Mouse (Mus musculus) brown adipose tissue, adult 24 weeks (tissue): ENCODE measurements around the gene Usp3. TPM values are rescaled to one million over a fixed set of nuclear protein-coding genes. Genes with fewer than 3 reads are reported as not detected.

Experiments
- H3K27ac ChIP-seq: fragments of 200-500 bp; replicated peaks from 2 replicates; pipeline ENCODE4 v1.5.1; 2012; ENCODE audit warnings: low read depth, mild to moderate bottlenecking, low read length
- H3K4me1 ChIP-seq: fragments of 200-500 bp; 2 replicates; pipeline ENCODE4 v1.6.1; 2012; ENCODE audit warnings: low read length, mixed read lengths; ENCODE audit not compliant: control insufficient read depth, insufficient read depth, insufficient read length
- H3K4me3 ChIP-seq: fragments of 200-500 bp; 2 replicates; pipeline ENCODE4 v1.5.1; 2012; ENCODE audit warnings: low read depth, mild to moderate bottlenecking, low read length, moderate library complexity; ENCODE audit not compliant: insufficient read depth
- polyA plus RNA-seq: library from polyadenylated mRNA; stranded (reverse); fragments of >200 nt; gene quantifications from 2 replicates; pipeline ENCODE4 v1.2.4, GENCODE M21; 2012; ENCODE audit not compliant: missing spikeins, insufficient read depth, insufficient read length

The Usp3 gene
- polyA plus RNA-seq, 1 experiment, result 16.8 TPM

- Histone ChIP-seq H3K27ac (no peak overlapping the region), H3K4me1 (no peaks in the 10 kb centered on the region), H3K4me3 (no peak overlapping the region)
These were observed 18.6 kb upstream of the Usp3 start for GRCm38 (mm10) chr9:66611478-66612093.

- no peak overlapping the region for H3K27ac ChIP-seq
- no peak overlapping the region for H3K4me3 ChIP-seq
These were observed 15.9 kb upstream of the Usp3 start for GRCm38 (mm10) chr9:66608817-66609345.

GRCm38 (mm10) chr9:66606851-66607250 is 13.9 kb upstream of the Usp3 start:
- H3K4me3 ChIP-seq, result peak overlapping the region; percentile 31
- no peaks in the 10 kb centered on the region for H3K4me1 ChIP-seq
- no peak overlapping the region; the same call in 1 of the 2 replicates for H3K27ac ChIP-seq

More at GRCm38 (mm10) chr9:66608817-66609345, 15.9 kb upstream of the Usp3 start:
- no peaks in the 10 kb centered on the region for H3K4me1 ChIP-seq

- Histone ChIP-seq H3K27ac (no peak overlapping the region), H3K4me1 (no peaks in the 10 kb centered on the region), H3K4me3 (peak overlapping the region; percentile 18)
These were observed 13.2 kb upstream of the Usp3 start for GRCm38 (mm10) chr9:66605876-66606750.

GRCm38 (mm10) chr9:66604349-66605206 is 11.6 kb upstream of the Usp3 start:
- Histone ChIP-seq H3K4me1 (no peaks in the 10 kb centered on the region), H3K4me3 (no peak overlapping the region), H3K27ac (no peak overlapping the region)

- Histone ChIP-seq H3K4me3 (no peak overlapping the region), H3K27ac (no peak overlapping the region), H3K4me1 (no peaks in the 10 kb centered on the region)
These were observed 11.0 kb upstream of the Usp3 start for GRCm38 (mm10) chr9:66603907-66604306.

- Histone ChIP-seq H3K4me1 (no peaks in the 10 kb centered on the region), H3K4me3 (no peak overlapping the region), H3K27ac (no peak overlapping the region)
These were observed 8.1 kb upstream of the Usp3 start for GRCm38 (mm10) chr9:66601006-66601405.

GRCm38 (mm10) chr9:66600551-66600950 is 7.6 kb upstream of the Usp3 start:
- H3K27ac ChIP-seq, result peak overlapping the region; percentile 51; the same call in 1 of the 2 replicates
- no peaks in the 10 kb centered on the region for H3K4me1 ChIP-seq
- no peak overlapping the region for H3K4me3 ChIP-seq

- H3K4me1 ChIP-seq, result no peaks in the 10 kb centered on the region
- H3K27ac ChIP-seq, result 0 out of 2 replicates have a peak overlapping the region, but pooled peaks have one; percentile 12
- H3K4me3 ChIP-seq, result no peak overlapping the region
These were observed 6.6 kb upstream of the Usp3 start for GRCm38 (mm10) chr9:66599577-66599976.

- Histone ChIP-seq H3K4me1 (no peaks in the 10 kb centered on the region), H3K4me3 (no peak overlapping the region), H3K27ac (no peak overlapping the region)
These were observed 5.7 kb upstream of the Usp3 start for GRCm38 (mm10) chr9:66598636-66599035.

GRCm38 (mm10) chr9:66597480-66598215 is 4.7 kb upstream of the Usp3 start:
- H3K27ac ChIP-seq, result no peak overlapping the region
- no peak overlapping the region for H3K4me3 ChIP-seq
- no peaks in the 10 kb centered on the region for H3K4me1 ChIP-seq

GRCm38 (mm10) chr9:66597076-66597475 is 4.1 kb upstream of the Usp3 start:
- no peak overlapping the region for H3K27ac ChIP-seq
- no peak overlapping the region for H3K4me3 ChIP-seq
- H3K4me1 ChIP-seq, result no peaks in the 10 kb centered on the region

- Histone ChIP-seq H3K4me3 (no peak overlapping the region), H3K4me1 (peaks cover 2% of the 10 kb centered on the region; the same call in 1 of the 2 replicates), H3K27ac (no peak overlapping the region)
These were observed 3.1 kb upstream of the Usp3 start for GRCm38 (mm10) chr9:66595722-66596675.
